Mouse (Mus musculus) forelimb bud, embryonic 11.5 days (tissue): ENCODE measurements around the gene Unc13d.
"Not testable (repeated sequence)": the region's sequence is repeated elsewhere in the genome, so short reads cannot be mapped to it uniquely, and the experiment has no call there.

Source experiments
- DNase-seq: peaks from one replicate; pipeline ENCODE4 v3.0.0-alpha.2; 2012; ENCODE audit warnings: low read depth, low spot score

Unc13d gene

GRCm38 (mm10) chr11:116077446-116078204 lies at the start of gene Unc13d:
Unc13d (minus strand) TSS chr11:116077961.
- no peak for DNase-seq

- no peak for DNase-seq
These were observed 48.5 kb upstream of the Unc13d start for GRCm38 (mm10) chr11:116126261-116126660.

- DNase-seq: not testable (repeated sequence)
These were observed 44.0 kb upstream of the Unc13d start for GRCm38 (mm10) chr11:116121731-116122245.

- DNase-seq: no peak
These were observed 40.1 kb upstream of the Unc13d start for GRCm38 (mm10) chr11:116117819-116118218.

GRCm38 (mm10) chr11:116117241-116117640 lies 39.5 kb upstream of the Unc13d start:
- no peak for DNase-seq

GRCm38 (mm10) chr11:116111611-116112203 lies 33.9 kb upstream of the Unc13d start:
- no peak for DNase-seq

- DNase-seq: no peak
These were observed 33.3 kb upstream of the Unc13d start for GRCm38 (mm10) chr11:116111067-116111466.

- no peak for DNase-seq
These were observed 32.8 kb upstream of the Unc13d start for GRCm38 (mm10) chr11:116110540-116110939.

GRCm38 (mm10) chr11:116110131-116110530 lies 32.4 kb upstream of the Unc13d start:
- no peak for DNase-seq

- no peak for DNase-seq
These were observed 31.8 kb upstream of the Unc13d start for GRCm38 (mm10) chr11:116109441-116110081.

- no peak for DNase-seq
These were observed 30.8 kb upstream of the Unc13d start for GRCm38 (mm10) chr11:116108464-116109137.

- no peak for DNase-seq
These were observed 30.1 kb upstream of the Unc13d start for GRCm38 (mm10) chr11:116107777-116108285.

GRCm38 (mm10) chr11:116106963-116107776 lies 29.4 kb upstream of the Unc13d start:
- no peak for DNase-seq

GRCm38 (mm10) chr11:116106154-116106962 lies 28.6 kb upstream of the Unc13d start:
- no peak for DNase-seq

- DNase-seq: no peak
These were observed 27.3 kb upstream of the Unc13d start for GRCm38 (mm10) chr11:116105065-116105464.

GRCm38 (mm10) chr11:116104006-116104646 lies 26.4 kb upstream of the Unc13d start:
- DNase-seq: peak; percentile 51

- no peak for DNase-seq
These were observed 25.8 kb upstream of the Unc13d start for GRCm38 (mm10) chr11:116103572-116103971.

GRCm38 (mm10) chr11:116102472-116102871 lies 24.7 kb upstream of the Unc13d start:
- no peak for DNase-seq

GRCm38 (mm10) chr11:116101931-116102381 lies 24.2 kb upstream of the Unc13d start:
- no peak for DNase-seq
